Mouse (Mus musculus): ENCODE data around the gene Nebl.

DNA sequence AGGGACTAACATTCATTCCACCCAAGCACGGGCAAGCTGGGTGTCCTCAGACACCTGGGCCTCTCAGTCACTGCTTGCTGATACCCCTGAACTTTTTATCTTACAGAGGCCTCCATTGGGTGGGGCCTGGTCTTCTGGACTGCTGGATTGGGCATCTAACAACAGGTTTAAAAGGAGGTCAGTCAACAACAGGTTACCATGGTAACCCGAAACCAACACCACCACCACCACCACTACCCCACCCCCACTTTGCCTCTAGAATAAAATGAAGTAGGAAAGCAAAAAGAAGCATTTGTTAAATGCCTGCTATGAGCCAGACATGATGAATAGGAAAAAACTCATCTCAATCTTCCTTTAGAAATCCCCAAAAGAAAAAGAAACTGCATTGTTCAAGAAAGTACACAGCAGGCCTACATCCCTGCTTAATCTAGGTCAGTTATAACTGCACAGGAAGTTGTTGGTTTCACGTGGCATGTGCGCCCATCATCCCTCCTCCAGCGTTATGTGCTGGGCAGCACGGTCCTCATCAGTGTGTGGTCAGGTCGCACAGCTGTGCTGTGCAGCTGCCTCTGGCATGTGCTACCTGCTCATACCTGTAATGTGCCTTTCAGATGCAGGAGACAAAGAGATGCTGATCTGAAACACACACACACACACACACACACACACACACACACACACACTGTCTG, 28.6 kb downstream of the Nebl start:
- TF ChIP-seq CTCF (IDR thresholded peaks at IDR 0.05): no peak
- no peak for TF ChIP-seq POLR2A (IDR thresholded peaks at IDR 0.05; ENCODE audit: insufficient read depth, low read depth, low read length)

Data from heart, adult 2 months (tissue).